Mouse (Mus musculus) gonadal fat pad, adult 2 months (tissue): ENCODE measurements around the gene Slc6a3. TPM values are rescaled to one million over a fixed set of nuclear protein-coding genes. Genes with fewer than 3 reads are reported as not detected.

Source experiments
- DNase-seq: peaks from one replicate; pipeline ENCODE4 v3.0.0-alpha.2; 2012; ENCODE audit warnings: low read depth
- polyA plus RNA-seq: library from polyadenylated mRNA; depleted of rRNA; stranded (reverse); fragments of >200 nt; gene quantifications from 2 replicates; pipeline ENCODE4 v1.2.3, GENCODE M21; 2012; rRNA removed

Gene Slc6a3
- polyA plus RNA-seq, 1 experiment = not detected

GRCm38 (mm10) chr13:73591488-73591887 is 54.9 kb downstream of the Slc6a3 start:
- no peak for DNase-seq

- no peak for DNase-seq
Observed at GRCm38 (mm10) chr13:73592546-73592945, 56.0 kb downstream of the Slc6a3 start.

- no peak for DNase-seq
Observed at GRCm38 (mm10) chr13:73596276-73596675, 59.7 kb downstream of the Slc6a3 start.

- no peak for DNase-seq
Observed at GRCm38 (mm10) chr13:73600217-73600616, 63.7 kb downstream of the Slc6a3 start.

- no peak for DNase-seq
Observed at GRCm38 (mm10) chr13:73603046-73603445, 66.5 kb downstream of the Slc6a3 start.

- no peak for DNase-seq
Observed at GRCm38 (mm10) chr13:73603522-73604155, 67.1 kb downstream of the Slc6a3 start, which contains the start of gene Clptm1l. Gene Clptm1l (plus strand): TSS chr13:73604006.

GRCm38 (mm10) chr13:73604156-73604957 is 67.8 kb downstream of the Slc6a3 start:
- DNase-seq = no peak

- DNase-seq = no peak
Observed at GRCm38 (mm10) chr13:73618406-73618805, 81.9 kb downstream of the Slc6a3 start.

GRCm38 (mm10) chr13:73620637-73621036 is 84.1 kb downstream of the Slc6a3 start:
- DNase-seq = no peak

GRCm38 (mm10) chr13:73626410-73626744 is 89.8 kb downstream of the Slc6a3 start:
- no peak for DNase-seq

GRCm38 (mm10) chr13:73626745-73627549 is 90.4 kb downstream of the Slc6a3 start, which contains the start of gene Tert:
Gene Tert (plus strand): TSS chr13:73626911.
- no peak for DNase-seq

Other genes with a start within 250 kb of the Slc6a3 start
- 73.7 and 74.3 TPM in 2 replicates for gene Mrpl36, start 208.2 kb upstream of the Slc6a3 start, polyA plus RNA-seq
- 88.6 and 109 TPM in 2 replicates for gene Ndufs6, start 208.2 kb upstream of the Slc6a3 start, polyA plus RNA-seq
- 19.8 and 23.4 TPM in 2 replicates for gene Lpcat1, start 69.5 kb upstream of the Slc6a3 start, polyA plus RNA-seq
- 211 and 238 TPM in 2 replicates for gene Clptm1l, start 67.3 kb downstream of the Slc6a3 start, polyA plus RNA-seq
- gene Tert, start 90.2 kb downstream of the Slc6a3 start, polyA plus RNA-seq = 4.4 and 4.6 TPM in 2 replicates
- gene Slc6a18, start 141.3 kb downstream of the Slc6a3 start, polyA plus RNA-seq = 1.5 and 2.4 TPM in 2 replicates
- 1.3 and 1.6 TPM in 2 replicates for gene Slc6a19, start 168.1 kb downstream of the Slc6a3 start, polyA plus RNA-seq
- 36.2 and 42.9 TPM in 2 replicates for gene Slc12a7, start 196.3 kb downstream of the Slc6a3 start, polyA plus RNA-seq